Mouse (Mus musculus) CH12.LX (cell line): ENCODE measurements around the gene Ccdc151.

Experiments
- CTCF ChIP-seq, 2 experiments: IDR thresholded peaks in 1 of 2; conservative IDR thresholded peaks in 1 of 2; 2 replicates each; pipeline ENCODE4 v1.5.1; 2011 to 2012; ENCODE audit warnings: low read depth in 2 of 2, low read length in 2 of 2, improper control_type of control experiment in 1 of 2, inconsistent platforms in 1 of 2, mild to moderate bottlenecking in 1 of 2, moderate library complexity in 1 of 2
- E2F4 ChIP-seq: IDR thresholded peaks from 2 replicates; pipeline ENCODE4 v1.6.1; 2011; ENCODE audit warnings: low read depth, low read length, improper control_type of control experiment; ENCODE audit not compliant: insufficient replicate concordance
- EP300 ChIP-seq: IDR thresholded peaks from 2 replicates; pipeline ENCODE4 v1.6.1; 2011; ENCODE audit warnings: low read length, improper control_type of control experiment
- ETS1 ChIP-seq: conservative IDR thresholded peaks from 2 replicates; pipeline ENCODE4 v1.6.1; 2012; ENCODE audit warnings: low read depth, mild to moderate bottlenecking, inconsistent platforms, low read length, improper control_type of control experiment, moderate library complexity
- MAZ ChIP-seq: IDR thresholded peaks from 2 replicates; pipeline ENCODE4 v1.6.1; 2012; ENCODE audit warnings: low read depth, mild to moderate bottlenecking, inconsistent platforms, low read length, improper control_type of control experiment, moderate library complexity
- MXI1 ChIP-seq: IDR thresholded peaks from 2 replicates; pipeline ENCODE4 v1.6.1; 2011; ENCODE audit warnings: mild to moderate bottlenecking, low read depth, low read length, improper control_type of control experiment
- PAX5 ChIP-seq: IDR thresholded peaks from 2 replicates; pipeline ENCODE4 v1.6.1; 2012; ENCODE audit warnings: low read length, inconsistent platforms, mixed read lengths
- POLR2A ChIP-seq: IDR thresholded peaks from 2 replicates; pipeline ENCODE4 v1.6.1; 2011; ENCODE audit warnings: low read depth, mild to moderate bottlenecking, improper control_type of control experiment, low read length
- TBP ChIP-seq: conservative IDR thresholded peaks from 2 replicates; pipeline ENCODE4 v1.6.1; 2011; ENCODE audit warnings: low read depth, low read length, improper control_type of control experiment
- TCF12 ChIP-seq: IDR thresholded peaks from 2 replicates; pipeline ENCODE4 v1.6.1; 2014; ENCODE audit warnings: low read depth, mild to moderate bottlenecking, inconsistent platforms, low read length, improper control_type of control experiment

GRCm38 (mm10) chr9:21968883-21969282 lies 33.6 kb downstream of the Ccdc151 start:
- no peak for TF ChIP-seq POLR2A
- TF ChIP-seq CTCF (conservative IDR thresholded peaks at IDR 0.05 in 1 of 2, IDR thresholded peaks at IDR 0.05 in 1 of 2; ENCODE audit: low read depth in 2 of 2, low read length in 2 of 2): no peak
- no peak for TF ChIP-seq EP300
- no peak for TF ChIP-seq E2F4
- TF ChIP-seq MAZ: no peak
- TF ChIP-seq ETS1: no peak
- no peak for TF ChIP-seq PAX5
- no peak for TF ChIP-seq TCF12
- no peak for TF ChIP-seq MXI1
- no peak for TF ChIP-seq TBP
